Mouse (Mus musculus): Measurements from ENCODE around the gene Abca8a.

- TF ChIP-seq GATA1 (IDR thresholded peaks at IDR 0.05; ENCODE audit: borderline replicate concordance, low read length) (no peak), FLI1 (IDR thresholded peaks at IDR 0.05; ENCODE audit: low read length) (no peak)
Measured at GRCm38 (mm10) chr11:109995624-109996023, 100.2 kb downstream of the Abca8a start, which contains the start of gene Abca8b.

Data from megakaryocyte, embryonic 14.5 days (primary cell).